Mouse (Mus musculus): Measurements from ENCODE around the gene Kif21b.

GRCm38 (mm10) chr1:136156304-136156703, 25.1 kb downstream of the Kif21b start:
- TF ChIP-seq TCF12 (IDR thresholded peaks at IDR 0.05; ENCODE audit: insufficient read depth, poor library complexity, severe bottlenecking) = no peak
- TF ChIP-seq POLR2A (IDR thresholded peaks at IDR 0.05; ENCODE audit: insufficient read length, low read depth) = no peak
- no peak for TF ChIP-seq POLR2AphosphoS2 (IDR thresholded peaks at IDR 0.05; ENCODE audit: insufficient read length, low read depth)
- TF ChIP-seq CEBPB (IDR thresholded peaks at IDR 0.05; ENCODE audit: insufficient read depth, poor library complexity, severe bottlenecking) = no peak
- TF ChIP-seq MAX (IDR thresholded peaks at IDR 0.05; ENCODE audit: low read depth) = no peak
- no peak for TF ChIP-seq USF1 (IDR thresholded peaks at IDR 0.05; ENCODE audit: low read depth)
- TF ChIP-seq E2F4 (IDR thresholded peaks at IDR 0.05; ENCODE audit: insufficient read depth) = no peak
- TF ChIP-seq MYOG (IDR thresholded peaks at IDR 0.05; ENCODE audit: control insufficient read depth in 1 of 3, insufficient read depth in 1 of 3, insufficient read length in 2 of 3, low read depth in 2 of 3) = no peak
- no peak for TF ChIP-seq REST (IDR thresholded peaks at IDR 0.05; ENCODE audit: insufficient read depth, insufficient read length)

All from myocyte (in vitro differentiated cells).